Mouse (Mus musculus): ENCODE data around the gene Ccnk.

- TF ChIP-seq FLI1 (IDR thresholded peaks at IDR 0.05; ENCODE audit: low read length), result no peak
- no peak for TF ChIP-seq GATA1 (IDR thresholded peaks at IDR 0.05; ENCODE audit: borderline replicate concordance, low read length)
Measured at GRCm38 (mm10) chr12:108219825-108220616, 40.6 kb downstream of the Ccnk start.
